Mouse (Mus musculus): ENCODE results near the gene Higd1b. TPM values are rescaled to one million over a fixed set of nuclear protein-coding genes. Genes with fewer than 3 reads are reported as not detected.

Higd1b gene
- total RNA-seq, 2 experiments from 2014 or later = 5.1 to 7.2 TPM

Other genes starting within 250 kb of the Higd1b start
- gene Fzd2, start 231.5 kb upstream of the Higd1b start, total RNA-seq (2021) = 10 to 100 TPM in 1 of 2 experiments, 1 to 10 TPM in 1; 9.3 to 11.3 TPM
- not detected for gene Meioc, start 172.1 kb upstream of the Higd1b start, total RNA-seq (2021)
- gene Ccdc43, start 138.1 kb upstream of the Higd1b start, total RNA-seq (2021) = 10 to 100 TPM; 28.2 to 30.3 TPM
- gene Adam11, start 74.4 kb upstream of the Higd1b start, total RNA-seq (2021) = 100 to 1,000 TPM; 118 to 139 TPM
- gene Gjc1, start 16.1 kb upstream of the Higd1b start, total RNA-seq (2021) = 1 to 10 TPM; 7.3 to 8.0 TPM
- 100 to 1,000 TPM; 108 to 116 TPM for gene Eftud2, start 45.1 kb downstream of the Higd1b start, total RNA-seq (2021)
- gene Ccdc103, start 45.4 kb downstream of the Higd1b start, total RNA-seq (2021) = 1 to 10 TPM; 1.7 to 2.7 TPM
- under 1 TPM in 1 of 2 experiments, not detected in 1; 0.27 TPM for gene Fam187a, start 49.3 kb downstream of the Higd1b start, total RNA-seq (2021)
- 100 to 1,000 TPM; 118 to 122 TPM for gene Gfap, start 65.1 kb downstream of the Higd1b start, total RNA-seq (2021)
- under 1 TPM; 0.28 to 0.41 TPM for gene Kif18b, start 89.3 kb downstream of the Higd1b start, total RNA-seq (2021)
- 10 to 100 TPM; 16.4 to 17.4 TPM for gene C1ql1, start 110.8 kb downstream of the Higd1b start, total RNA-seq (2021)
- 100 to 1,000 TPM; 122 to 124 TPM for gene Nmt1, start 192.3 kb downstream of the Higd1b start, total RNA-seq (2021)
- 10 to 100 TPM; 67.7 to 68.1 TPM for gene Dcakd, start 192.5 kb downstream of the Higd1b start, total RNA-seq (2021)